Mouse (Mus musculus): ENCODE measurements at regions not wholly inside any gene's neighbourhood (a gene's known extent, or its start where the extent isn't known, plus 50 kb on each side); places are given as distances from the start of the nearest gene placed in this dataset.

GRCm38 (mm10) chr12:15912491-15912890 is 95.8 kb upstream of the Trib2 start:
- in situ Hi-C loops (cut with MboI; ENCODE audit: low sequenced_read_pairs), result no loop called here

- in situ Hi-C loops (cut with MboI; ENCODE audit: low sequenced_read_pairs), result no loop called here
These were observed 94.7 kb upstream of the Trib2 start for GRCm38 (mm10) chr12:15911254-15911991.

- in situ Hi-C loops (cut with MboI; ENCODE audit: low sequenced_read_pairs), result no loop called here
These were observed 80.8 kb upstream of the Trib2 start for GRCm38 (mm10) chr12:15897539-15897938.

- in situ Hi-C loops (cut with MboI; ENCODE audit: low sequenced_read_pairs), result no loop called here
These were observed 79.8 kb upstream of the Trib2 start for GRCm38 (mm10) chr12:15896511-15896910.

- in situ Hi-C loops (cut with MboI; ENCODE audit: low sequenced_read_pairs), result no loop called here
These were observed 78.5 kb upstream of the Trib2 start for GRCm38 (mm10) chr12:15895215-15895614.

- in situ Hi-C loops (cut with MboI; ENCODE audit: low sequenced_read_pairs), result no loop called here
These were observed 73.9 kb upstream of the Trib2 start for GRCm38 (mm10) chr12:15890591-15890990.

- in situ Hi-C loops (cut with MboI; ENCODE audit: low sequenced_read_pairs), result no loop called here
These were observed 63.2 kb upstream of the Trib2 start for GRCm38 (mm10) chr12:15879907-15880430.

All from CH12F3 (cell line).